Mouse (Mus musculus): ENCODE results near the gene Ttk.

Gene Ttk

DNA sequence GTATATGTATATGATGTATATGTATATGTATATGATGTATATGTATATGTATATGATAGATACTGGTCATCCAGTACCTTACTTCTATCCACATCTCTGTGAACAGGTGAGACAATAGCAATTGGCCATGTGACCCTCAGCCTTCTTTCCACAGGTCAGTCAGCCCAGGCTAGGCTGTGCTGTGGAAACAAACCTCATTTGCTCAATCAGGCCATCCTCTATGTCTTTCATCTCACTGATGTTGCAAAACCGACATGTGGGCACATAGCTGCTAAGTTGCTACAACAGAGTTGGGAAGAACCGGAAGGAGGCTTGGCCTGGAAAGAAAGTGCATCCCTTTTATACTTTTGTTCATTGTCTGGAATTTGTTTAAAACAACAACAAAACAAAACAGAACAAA, 67.6 kb downstream of the Ttk start:
- DNase-seq: no peak

DNA sequence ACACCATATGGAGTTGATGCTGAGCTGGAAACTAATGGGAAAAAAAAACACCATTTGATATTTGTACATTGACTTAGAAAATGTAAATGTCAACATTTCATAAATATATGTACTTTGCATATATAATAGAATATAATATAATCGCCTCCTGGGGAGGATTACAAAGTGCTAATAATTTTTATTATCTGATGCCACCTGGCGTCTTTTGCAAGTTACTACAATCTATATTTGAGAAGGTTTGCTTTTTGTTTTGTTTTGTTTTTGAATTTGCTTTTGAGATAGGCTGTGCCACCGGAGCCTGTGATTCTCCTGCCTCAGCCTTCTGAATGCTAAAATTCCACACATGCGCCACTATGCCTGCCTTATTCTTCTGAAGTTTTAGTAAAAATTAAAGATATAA, 71.3 kb downstream of the Ttk start:
- DNase-seq: peak; percentile 20

DNA sequence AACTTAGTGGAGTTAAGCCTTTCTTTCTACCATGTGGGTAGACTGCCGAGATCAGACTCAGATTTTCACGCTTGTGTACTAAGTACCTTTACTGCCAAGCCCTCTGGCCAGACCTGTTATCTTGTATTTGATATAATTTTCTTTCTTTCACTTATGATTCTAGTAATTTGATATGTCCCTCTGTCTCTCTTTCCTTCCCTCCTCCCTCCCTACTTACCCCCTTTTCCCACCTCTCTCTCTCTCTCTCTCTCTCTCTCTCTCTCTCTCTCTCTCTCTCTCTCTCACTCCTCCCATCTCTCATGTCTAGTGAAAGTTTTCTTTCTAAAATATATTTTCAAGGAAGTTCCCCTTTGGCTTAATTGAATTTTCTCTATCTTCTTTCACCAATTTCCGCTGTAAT, 72.5 kb downstream of the Ttk start:
- no peak for DNase-seq

- DNase-seq: no peak
These were observed 75.3 kb downstream of the Ttk start for GRCm38 (mm10) chr9:83909836-83910235.

DNA sequence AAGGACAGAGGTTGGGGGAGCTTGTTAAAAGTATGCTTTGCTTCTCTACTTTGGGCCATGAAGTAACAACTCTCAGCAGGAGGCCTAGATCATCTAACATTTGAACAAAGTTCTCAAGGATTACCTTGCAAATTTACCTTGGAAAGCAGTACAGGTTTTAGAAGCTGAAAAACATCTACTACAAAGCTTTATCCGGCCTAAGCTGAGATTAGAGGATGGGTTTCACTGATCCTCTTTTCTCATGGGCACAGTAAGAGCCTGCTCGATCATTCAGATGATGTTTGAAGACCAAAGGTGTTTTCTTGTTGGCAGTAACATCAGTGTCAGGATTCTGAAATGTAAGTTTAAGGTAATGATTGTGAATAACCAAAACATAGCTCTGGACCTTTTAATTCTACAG, 76.4 kb downstream of the Ttk start:
- DNase-seq: peak; percentile 54

Measured in retina, postnatal 1 day (tissue).